Mouse (Mus musculus): Measurements from ENCODE around the gene Arsb. TPM values are rescaled to one million over a fixed set of nuclear protein-coding genes. Genes with fewer than 3 reads are reported as not detected.

Arsb gene
- total and polyA plus RNA-seq, 3 experiments, result 0.01 to 0.05 TPM; not detected in 1

- Histone ChIP-seq H3K4me1 (ENCODE audit: insufficient read depth, low read depth, low read length) (no peaks in the 10 kb centered on the region), H3K27me3 (ENCODE audit: insufficient read depth, low read length) (peaks cover 2% of the 10 kb centered on the region; the same call in 1 of the 2 replicates), H3K9me3 (replicated peaks) (no peaks in the 10 kb centered on the region), H3K36me3 (replicated peaks) (no peaks in the 10 kb centered on the region), H3K4me3 (ENCODE audit: low read depth, low read length) (no peak overlapping the region)
- no peak for TF ChIP-seq GATA1 (IDR thresholded peaks at IDR 0.05; ENCODE audit: borderline replicate concordance, low read length)
- TF ChIP-seq TAL1 (conservative IDR thresholded peaks at IDR 0.05; ENCODE audit: low read depth, low read length), result no peak
- TF ChIP-seq GATA2 (IDR thresholded peaks at IDR 0.05; ENCODE audit: borderline replicate concordance, low read depth, low read length), result no peak
- TF ChIP-seq POLR2AphosphoS5 (IDR thresholded peaks at IDR 0.05; ENCODE audit: insufficient replicate concordance, low read depth, low read length), result no peak
- TF ChIP-seq CTCF (IDR thresholded peaks at IDR 0.05; ENCODE audit: low read depth, low read length), result no peak
- ATAC-seq (ENCODE audit: extremely low read depth, insufficient number of reproducible peaks, low FRiP score, poor library complexity, severe bottlenecking), result no peak
- DNase-seq (ENCODE audit: low spot score), result no peak
Observed at GRCm38 (mm10) chr13:93853767-93854166, 82.3 kb downstream of the Arsb start.

DNA sequence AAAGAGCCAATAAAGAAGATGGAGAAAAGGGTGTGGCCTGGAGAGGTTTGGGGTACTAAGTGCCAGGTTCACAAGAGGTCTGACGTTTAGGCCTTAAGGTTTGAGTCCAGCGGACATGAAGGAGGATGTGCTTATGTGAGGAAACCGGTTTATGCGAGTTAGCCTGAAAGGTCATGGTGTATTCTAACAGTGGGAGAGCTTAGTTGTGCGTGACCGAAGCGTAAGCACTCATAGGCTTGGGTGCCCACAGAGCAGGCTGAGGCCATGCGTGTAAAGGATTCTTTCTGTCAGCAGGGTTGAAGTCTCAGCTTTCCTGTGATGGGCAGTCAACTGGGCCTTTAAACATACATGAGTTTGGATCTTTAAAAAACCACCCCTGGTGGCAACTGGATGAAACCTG lies 82.9 kb downstream of the Arsb start:
- no peak for ATAC-seq (ENCODE audit: extremely low read depth, insufficient number of reproducible peaks, low FRiP score, poor library complexity, severe bottlenecking)

GRCm38 (mm10) chr13:93854966-93855562 lies 83.6 kb downstream of the Arsb start:
- H3K36me3 ChIP-seq (replicated peaks), result no peaks in the 10 kb centered on the region
- H3K9me3 ChIP-seq (replicated peaks), result no peaks in the 10 kb centered on the region
- no peak overlapping the region for H3K4me3 ChIP-seq (ENCODE audit: low read depth, low read length)
- DNase-seq (ENCODE audit: low spot score), result no peak
- H3K27me3 ChIP-seq (ENCODE audit: insufficient read depth, low read length), result peaks cover 2% of the 10 kb centered on the region; the same call in 1 of the 2 replicates
- no peaks in the 10 kb centered on the region for H3K4me1 ChIP-seq (ENCODE audit: insufficient read depth, low read depth, low read length)
- TF ChIP-seq POLR2AphosphoS5 (IDR thresholded peaks at IDR 0.05; ENCODE audit: insufficient replicate concordance, low read depth, low read length) (no peak), GATA1 (IDR thresholded peaks at IDR 0.05; ENCODE audit: borderline replicate concordance, low read length) (no peak), CTCF (IDR thresholded peaks at IDR 0.05; ENCODE audit: low read depth, low read length) (no peak), TAL1 (conservative IDR thresholded peaks at IDR 0.05; ENCODE audit: low read depth, low read length) (no peak), GATA2 (IDR thresholded peaks at IDR 0.05; ENCODE audit: borderline replicate concordance, low read depth, low read length) (no peak)
- no peak for ATAC-seq (ENCODE audit: extremely low read depth, insufficient number of reproducible peaks, low FRiP score, poor library complexity, severe bottlenecking)

More for the DNA sequence above, 82.9 kb downstream of the Arsb start:
- no peak for DNase-seq (ENCODE audit: low spot score)
- peaks cover 2% of the 10 kb centered on the region; the same call in 1 of the 2 replicates for H3K27me3 ChIP-seq (ENCODE audit: insufficient read depth, low read length)
- H3K4me1 ChIP-seq (ENCODE audit: insufficient read depth, low read depth, low read length), result no peaks in the 10 kb centered on the region
- TF ChIP-seq GATA1 (IDR thresholded peaks at IDR 0.05; ENCODE audit: borderline replicate concordance, low read length), result no peak
- no peaks in the 10 kb centered on the region for H3K9me3 ChIP-seq (replicated peaks)
- H3K36me3 ChIP-seq (replicated peaks), result no peaks in the 10 kb centered on the region
- H3K4me3 ChIP-seq (ENCODE audit: low read depth, low read length), result no peak overlapping the region

DNA sequence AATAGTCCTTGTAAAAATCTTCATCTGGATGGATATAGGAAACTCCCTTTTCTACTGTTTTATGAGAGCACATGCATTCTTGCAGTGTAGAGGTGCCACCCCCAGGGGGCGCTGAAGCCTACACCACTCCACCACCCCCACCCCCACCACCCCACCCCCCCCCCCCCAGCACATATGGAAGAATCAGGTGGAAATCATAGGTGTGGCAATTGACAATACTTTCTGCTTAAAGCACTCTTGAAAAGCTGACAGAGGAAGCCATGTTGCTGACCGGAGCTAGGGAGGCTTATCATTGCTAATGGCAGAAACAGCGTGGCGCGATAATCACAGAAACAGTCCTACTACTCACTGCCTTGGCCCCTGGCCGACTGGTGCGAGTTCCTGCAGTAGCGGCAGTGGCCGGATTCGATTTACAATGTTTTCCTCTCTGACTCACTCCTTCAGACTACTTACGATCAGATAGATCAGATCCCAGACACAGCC lies 84.3 kb downstream of the Arsb start:
- ATAC-seq (ENCODE audit: extremely low read depth, insufficient number of reproducible peaks, low FRiP score, poor library complexity, severe bottlenecking), result no peak
- no peak for DNase-seq (ENCODE audit: low spot score)
- no peaks in the 10 kb centered on the region for H3K9me3 ChIP-seq (replicated peaks)
- no peak overlapping the region for H3K4me3 ChIP-seq (ENCODE audit: low read depth, low read length)
- H3K4me1 ChIP-seq (ENCODE audit: insufficient read depth, low read depth, low read length), result no peaks in the 10 kb centered on the region
- H3K27me3 ChIP-seq (ENCODE audit: insufficient read depth, low read length), result peaks cover 2% of the 10 kb centered on the region; the same call in 1 of the 2 replicates
- no peak for TF ChIP-seq POLR2AphosphoS5 (IDR thresholded peaks at IDR 0.05; ENCODE audit: insufficient replicate concordance, low read depth, low read length)
- TF ChIP-seq CTCF (IDR thresholded peaks at IDR 0.05; ENCODE audit: low read depth, low read length), result no peak
- TF ChIP-seq GATA2 (IDR thresholded peaks at IDR 0.05; ENCODE audit: borderline replicate concordance, low read depth, low read length), result no peak
- H3K36me3 ChIP-seq (replicated peaks), result no peaks in the 10 kb centered on the region

DNA sequence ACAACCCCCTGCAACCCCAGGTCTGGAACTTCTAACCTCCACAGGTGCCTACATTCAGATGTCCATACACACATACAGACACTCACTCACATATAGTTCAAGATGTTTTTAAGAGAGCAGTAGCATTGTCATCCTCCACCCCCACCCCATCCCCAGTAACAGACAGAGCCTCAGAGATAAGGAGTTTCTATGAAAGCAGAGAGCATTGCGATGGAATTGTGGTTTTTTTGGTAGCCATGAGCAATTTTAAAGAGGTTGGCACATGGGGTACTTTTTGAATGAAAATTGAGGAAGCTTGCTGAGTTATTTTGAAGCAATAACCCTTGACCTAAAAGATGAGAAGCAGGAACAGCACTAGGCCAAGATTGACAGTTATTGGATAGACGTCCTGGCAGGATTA lies 89.8 kb downstream of the Arsb start:
- Histone ChIP-seq H3K4me3 (ENCODE audit: low read depth, low read length) (no peak overlapping the region), H3K36me3 (replicated peaks) (no peaks in the 10 kb centered on the region), H3K4me1 (ENCODE audit: insufficient read depth, low read depth, low read length) (no peaks in the 10 kb centered on the region), H3K9me3 (replicated peaks) (no peaks in the 10 kb centered on the region), H3K27me3 (ENCODE audit: insufficient read depth, low read length) (no peaks in the 10 kb centered on the region)
- DNase-seq (ENCODE audit: low spot score), result no peak
- ATAC-seq (ENCODE audit: extremely low read depth, insufficient number of reproducible peaks, low FRiP score, poor library complexity, severe bottlenecking), result no peak
- TF ChIP-seq POLR2AphosphoS5 (IDR thresholded peaks at IDR 0.05; ENCODE audit: insufficient replicate concordance, low read depth, low read length) (no peak), GATA1 (IDR thresholded peaks at IDR 0.05; ENCODE audit: borderline replicate concordance, low read length) (no peak), CTCF (IDR thresholded peaks at IDR 0.05; ENCODE audit: low read depth, low read length) (no peak), GATA2 (IDR thresholded peaks at IDR 0.05; ENCODE audit: borderline replicate concordance, low read depth, low read length) (no peak), TAL1 (conservative IDR thresholded peaks at IDR 0.05; ENCODE audit: low read depth, low read length) (no peak)

GRCm38 (mm10) chr13:93864066-93864740 lies 92.8 kb downstream of the Arsb start:
- no peak for DNase-seq (ENCODE audit: low spot score)
- no peaks in the 10 kb centered on the region for H3K4me1 ChIP-seq (ENCODE audit: insufficient read depth, low read depth, low read length)
- no peaks in the 10 kb centered on the region for H3K36me3 ChIP-seq (replicated peaks)
- no peaks in the 10 kb centered on the region for H3K9me3 ChIP-seq (replicated peaks)
- TF ChIP-seq GATA1 (IDR thresholded peaks at IDR 0.05; ENCODE audit: borderline replicate concordance, low read length), result no peak
- no peak for TF ChIP-seq TAL1 (conservative IDR thresholded peaks at IDR 0.05; ENCODE audit: low read depth, low read length)
- TF ChIP-seq POLR2AphosphoS5 (IDR thresholded peaks at IDR 0.05; ENCODE audit: insufficient replicate concordance, low read depth, low read length), result no peak
- TF ChIP-seq GATA2 (IDR thresholded peaks at IDR 0.05; ENCODE audit: borderline replicate concordance, low read depth, low read length), result no peak
- TF ChIP-seq CTCF (IDR thresholded peaks at IDR 0.05; ENCODE audit: low read depth, low read length), result no peak
- no peaks in the 10 kb centered on the region for H3K27me3 ChIP-seq (ENCODE audit: insufficient read depth, low read length)
- ATAC-seq (ENCODE audit: extremely low read depth, insufficient number of reproducible peaks, low FRiP score, poor library complexity, severe bottlenecking), result no peak
- no peak overlapping the region for H3K4me3 ChIP-seq (ENCODE audit: low read depth, low read length)

All from G1E (cell line).